In the genomic region with DNA sequence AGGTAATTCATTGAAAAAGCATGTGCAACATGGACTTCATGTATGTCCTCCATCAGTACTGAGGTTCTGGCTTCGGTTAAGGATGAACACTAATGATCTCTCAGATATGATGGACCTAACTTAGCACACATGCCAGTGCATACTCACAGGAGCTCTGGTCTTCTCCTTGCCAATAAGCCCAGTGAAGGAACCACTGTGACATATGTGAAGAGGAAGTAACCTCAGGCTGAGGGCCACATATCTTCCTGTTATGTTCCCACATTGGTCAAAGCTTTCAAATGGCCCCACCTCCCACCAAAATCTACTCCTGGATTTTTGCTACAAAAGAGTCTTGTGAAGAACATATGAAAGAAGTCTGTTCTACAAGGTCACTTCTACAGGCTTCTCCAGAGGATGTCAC, we compare ENCODE assay signal across 18 mouse cellular contexts. TPM values are rescaled to one million over a fixed set of nuclear protein-coding genes. Genes with fewer than 3 reads are reported as not detected.
"Had no signal": no experiment of that assay in that cellular context is flagged by ENCODE, and none has a peak within 500 bp of the region (broad histone marks: within the 10 kb centered on the region; RNA-seq: fewer than 3 reads in every experiment).

No protein-coding gene starts in this region.

- ATAC-seq: liver, postnatal 0 days; lung, postnatal 0 days; midbrain, embryonic 16.5 days had no signal

- DNase-seq: liver, postnatal 0 days; lung, adult 2 months; lung, postnatal 14 days; lung, postnatal 36 days; midbrain, embryonic 14.5 days; retina, postnatal 1 day; right cerebral cortex, adult 18-20 months; right cerebral cortex, postnatal 25 days; right cerebral cortex, postnatal 4 days; spleen, adult 18-20 months; thymus, adult 2 months; thymus, postnatal 25 days; thymus, postnatal 4 days had no signal

RNA-seq across cellular contexts. Expression of gene Gap43, which starts 28.3 kb away (rescaled TPM):
- total RNA-seq: megakaryocyte, adult 5-6 weeks; megakaryocyte-erythroid progenitor cell, adult 5-6 weeks; neutrophil, adult 5-6 weeks had no signal
